ENCODE assay signal across 8 mouse cellular contexts in genomic region chr5:138085421-138085911, GRCm38 (mm10). TPM values are rescaled to one million over a fixed set of nuclear protein-coding genes. Genes with fewer than 3 reads are reported as not detected.
A peak's percentile ranks its signal among the peaks of the same experiment; 100 is the strongest.
DNase-seq lines count a peak whose midpoint lies in the region; ATAC-seq lines count a peak whose summit lies in the region.

No protein-coding gene starts in this region.

- WGBS in intestine, embryonic 14.5 days = under 1% methylated on average over 18 of the region's 18 CpGs
- WGBS in liver, embryonic 15.5 days (ENCODE audit: insufficient replicate concordance) = under 1% methylated on average over 18 of the region's 18 CpGs
- under 1% methylated on average over 18 of the region's 18 CpGs for WGBS in neural tube, embryonic 14.5 days

- peak overlapping the region; percentile 99 for H3K9ac ChIP-seq in intestine, embryonic 14.5 days (ENCODE audit: low read length)
- peak overlapping the region; percentile 98 for H3K9ac ChIP-seq in liver, embryonic 15.5 days
- peak overlapping the region; percentile 97 for H3K9ac ChIP-seq in neural tube, embryonic 14.5 days (replicated peaks; ENCODE audit: low read depth, low read length)

- peaks cover 14% of the 10 kb centered on the region for H3K36me3 ChIP-seq in intestine, embryonic 14.5 days (ENCODE audit: control insufficient read depth, insufficient read depth, low read length)
- H3K36me3 ChIP-seq in liver, embryonic 15.5 days (replicated peaks) = peaks cover 13% of the 10 kb centered on the region; the same call in 1 of the 2 replicates
- peaks cover 4% of the 10 kb centered on the region; the same call in 1 of the 2 replicates for H3K36me3 ChIP-seq in neural tube, embryonic 14.5 days (ENCODE audit: control insufficient read depth, insufficient read depth, low read length)

- peak overlapping the region; percentile 91 for H3K4me2 ChIP-seq in intestine, embryonic 14.5 days (ENCODE audit: low read length)
- peak overlapping the region; percentile 67 for H3K4me2 ChIP-seq in liver, embryonic 15.5 days
- peak overlapping the region; percentile 89 for H3K4me2 ChIP-seq in neural tube, embryonic 14.5 days (ENCODE audit: low read depth, low read length)

- peaks cover 20% of the 10 kb centered on the region for H3K4me1 ChIP-seq in intestine, embryonic 14.5 days (replicated peaks; ENCODE audit: control insufficient read depth, insufficient read depth, low read length)
- peaks cover 58% of the 10 kb centered on the region for H3K4me1 ChIP-seq in liver, embryonic 15.5 days (replicated peaks)
- peaks cover 12% of the 10 kb centered on the region for H3K4me1 ChIP-seq in neural tube, embryonic 14.5 days (ENCODE audit: control insufficient read depth, insufficient read depth, low read length)

- no peaks in the 10 kb centered on the region for H3K9me3 ChIP-seq in intestine, embryonic 14.5 days (ENCODE audit: control insufficient read depth, low read length)
- no peaks in the 10 kb centered on the region for H3K9me3 ChIP-seq in liver, embryonic 15.5 days (replicated peaks)
- no peaks in the 10 kb centered on the region for H3K9me3 ChIP-seq in neural tube, embryonic 14.5 days (ENCODE audit: control insufficient read depth, low read length)

- H3K27me3 ChIP-seq in intestine, embryonic 14.5 days (replicated peaks; ENCODE audit: control insufficient read depth, insufficient read depth, low read length) = no peaks in the 10 kb centered on the region
- no peaks in the 10 kb centered on the region for H3K27me3 ChIP-seq in liver, embryonic 15.5 days
- no peaks in the 10 kb centered on the region for H3K27me3 ChIP-seq in neural tube, embryonic 14.5 days (ENCODE audit: control insufficient read depth, insufficient read depth, low read length)

- peak; percentile 49 for DNase-seq in kidney, adult 18-20 months
- DNase-seq in kidney, adult 11 months = no peak
- peak; percentile 39 for DNase-seq in MN1 (ENCODE audit: low spot score)
- DNase-seq in intestine, embryonic 14.5 days (ENCODE audit: low spot score) = no peak
- DNase-seq in embryo, embryonic 10 days (ENCODE audit: low spot score) = no peak

- peak overlapping the region; percentile 89 for H3K27ac ChIP-seq in intestine, embryonic 14.5 days (ENCODE audit: low read depth)
- peak overlapping the region; percentile 87 for H3K27ac ChIP-seq in liver, embryonic 15.5 days (replicated peaks)
- peak overlapping the region; percentile 94 for H3K27ac ChIP-seq in neural tube, embryonic 14.5 days (ENCODE audit: low read depth, low read length)

- H3K4me3 ChIP-seq in intestine, embryonic 14.5 days (ENCODE audit: low read depth, low read length) = peak overlapping the region; percentile 100
- H3K4me3 ChIP-seq in liver, embryonic 15.5 days (replicated peaks) = peak overlapping the region; percentile 99
- H3K4me3 ChIP-seq in neural tube, embryonic 14.5 days (ENCODE audit: low read depth, low read length) = peak overlapping the region; percentile 99

- ATAC-seq in erythroblast, adult 5-6 weeks (replicated peaks; ENCODE audit: low FRiP score, poor library complexity, severe bottlenecking) = peak; percentile 24
- ATAC-seq in intestine, embryonic 14.5 days (replicated peaks; ENCODE audit: low FRiP score, low TSS enrichment, low read depth) = no peak; the same call in 1 of the 2 replicates
- peak; percentile 24 for ATAC-seq in liver, embryonic 15.5 days (ENCODE audit: insufficient read depth)
- peak; percentile 45 for ATAC-seq in neural tube, embryonic 14.5 days (ENCODE audit: low read depth)

RNA-seq across cellular contexts. Expression of gene Zkscan1, which starts 0.6 kb away (rescaled TPM):
- total RNA-seq in erythroblast, adult 5-6 weeks (2015; ENCODE audit: low replicate concordance) = 10.0 and 15.7 TPM in 2 replicates
- total RNA-seq in erythroblast, adult 5-6 weeks (2017; ENCODE audit: low replicate concordance) = 11.1 and 16.9 TPM in 2 replicates
- 24.5 and 26.3 TPM in 2 replicates for polyA plus RNA-seq in intestine, embryonic 14.5 days (2014; fragmentation: Nextera tagmentation; extraction: Ambion mirVana)
- 3.7 and 3.8 TPM in 2 replicates for polyA plus RNA-seq in liver, embryonic 15.5 days (2015; fragmentation: Nextera tagmentation; extraction: Ambion mirVana)
- 31.2 and 39.4 TPM in 2 replicates for polyA plus RNA-seq in neural tube, embryonic 14.5 days (2014; fragmentation: Nextera tagmentation; extraction: Ambion mirVana)

RNA-seq across cellular contexts. Expression of gene Zscan21, which starts 31.2 kb away (rescaled TPM):
- total RNA-seq in erythroblast, adult 5-6 weeks (2015; ENCODE audit: low replicate concordance) = 3.8 and 9.2 TPM in 2 replicates
- total RNA-seq in erythroblast, adult 5-6 weeks (2017; ENCODE audit: low replicate concordance) = 6.8 and 13.2 TPM in 2 replicates
- polyA plus RNA-seq in intestine, embryonic 14.5 days (2014; fragmentation: Nextera tagmentation; extraction: Ambion mirVana) = 53.6 and 66.2 TPM in 2 replicates
- 14.6 and 16.8 TPM in 2 replicates for polyA plus RNA-seq in liver, embryonic 15.5 days (2015; fragmentation: Nextera tagmentation; extraction: Ambion mirVana)
- polyA plus RNA-seq in neural tube, embryonic 14.5 days (2014; fragmentation: Nextera tagmentation; extraction: Ambion mirVana) = 90.9 and 98.7 TPM in 2 replicates

RNA-seq across cellular contexts. Expression of gene Smok3c, which starts 32.5 kb away (rescaled TPM):
- not detected in 2 replicates for total RNA-seq in erythroblast, adult 5-6 weeks (2015; ENCODE audit: low replicate concordance)
- not detected in 2 replicates for total RNA-seq in erythroblast, adult 5-6 weeks (2017; ENCODE audit: low replicate concordance)
- polyA plus RNA-seq in intestine, embryonic 14.5 days (2014; fragmentation: Nextera tagmentation; extraction: Ambion mirVana) = not detected in 2 replicates
- polyA plus RNA-seq in liver, embryonic 15.5 days (2015; fragmentation: Nextera tagmentation; extraction: Ambion mirVana) = not detected in 2 replicates
- polyA plus RNA-seq in neural tube, embryonic 14.5 days (2014; fragmentation: Nextera tagmentation; extraction: Ambion mirVana) = not detected in 2 replicates

Comparison
In these comparisons a context has a peak if more than half of its experiments do, and no peak if none do; other contexts are left out.
1. DNase-seq: peak in kidney, adult 18-20 months (single experiment) and MN1 (single experiment); none in kidney, adult 11 months (single experiment), intestine, embryonic 14.5 days (single experiment) and embryo, embryonic 10 days (single experiment).
2. Peak in every context shown above with its lines, with median percentiles within 50 percentile points of each other: H3K27ac ChIP-seq, H3K4me2 ChIP-seq, H3K4me3 ChIP-seq and H3K9ac ChIP-seq.